Mouse (Mus musculus): Measurements from ENCODE around the gene Ogn. TPM values are rescaled to one million over a fixed set of nuclear protein-coding genes. Genes with fewer than 3 reads are reported as not detected.
A peak's percentile ranks its signal among the peaks of the same experiment; 100 is the strongest.

Gene Ogn
- polyA plus RNA-seq, 1 experiment = 6.4 TPM

DNA sequence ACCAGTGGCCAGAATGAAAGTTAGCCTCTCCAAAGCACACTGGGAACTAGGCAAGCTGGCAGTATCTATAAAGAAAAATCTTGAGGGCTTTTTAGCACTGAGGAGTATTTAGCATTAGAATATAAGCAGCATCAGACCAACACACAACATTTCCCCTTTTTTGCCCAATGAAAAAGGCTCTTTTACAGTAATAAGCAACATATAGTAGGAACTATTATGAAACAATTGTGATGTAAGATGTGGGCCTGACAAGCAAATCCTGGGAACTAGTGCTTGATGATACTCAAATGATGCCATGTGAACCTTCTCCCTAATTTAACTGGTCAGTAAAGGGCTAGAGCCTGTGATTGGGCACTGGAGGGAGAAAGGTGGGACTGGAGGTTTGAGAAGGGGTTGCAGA lies 20.3 kb downstream of the Ogn start:
- TF ChIP-seq POLR2A (IDR thresholded peaks at IDR 0.05; ENCODE audit: borderline replicate concordance, control insufficient read depth, low read depth, low read length) = no peak
- no peak overlapping the region for H3K27ac ChIP-seq (ENCODE audit: control insufficient read depth, insufficient read depth, low read depth, low read length, poor library complexity)
- H3K4me3 ChIP-seq (replicated peaks; ENCODE audit: control insufficient read depth, low read depth, low read length) = no peak overlapping the region
- peaks cover 3% of the 10 kb centered on the region; the same call in 1 of the 2 replicates for H3K4me1 ChIP-seq (ENCODE audit: control insufficient read depth, insufficient read depth, low read length)

DNA sequence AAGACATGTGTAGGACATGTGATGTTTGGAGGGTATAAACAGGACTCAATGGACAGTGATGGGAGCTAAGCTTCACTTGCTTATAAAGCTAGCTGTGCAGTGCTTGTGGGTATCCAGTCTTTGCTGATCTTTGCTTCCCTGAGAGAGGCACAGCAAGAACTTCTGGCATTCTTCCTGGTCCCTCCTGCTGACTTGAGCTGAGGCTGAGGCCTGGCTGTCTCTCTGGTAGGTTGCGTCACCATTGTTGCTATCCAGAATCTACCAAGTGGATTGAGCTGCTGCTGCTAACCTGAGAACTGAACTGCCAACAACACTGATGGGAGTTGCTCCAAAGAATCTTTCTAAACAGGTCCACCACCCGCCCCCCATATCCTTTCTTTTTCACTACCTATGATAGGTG lies 21.2 kb downstream of the Ogn start:
- Histone ChIP-seq H3K27ac (ENCODE audit: control insufficient read depth, insufficient read depth, low read depth, low read length, poor library complexity) (no peak overlapping the region), H3K4me3 (replicated peaks; ENCODE audit: control insufficient read depth, low read depth, low read length) (no peak overlapping the region), H3K4me1 (ENCODE audit: control insufficient read depth, insufficient read depth, low read length) (peaks cover 3% of the 10 kb centered on the region; the same call in 1 of the 2 replicates)
- TF ChIP-seq CTCF (IDR thresholded peaks at IDR 0.05; ENCODE audit: control insufficient read depth, insufficient read depth, low read length) (no peak), POLR2A (IDR thresholded peaks at IDR 0.05; ENCODE audit: borderline replicate concordance, control insufficient read depth, low read depth, low read length) (no peak)
- WGBS = 94% methylated on average over 2 of the region's 2 CpGs

DNA sequence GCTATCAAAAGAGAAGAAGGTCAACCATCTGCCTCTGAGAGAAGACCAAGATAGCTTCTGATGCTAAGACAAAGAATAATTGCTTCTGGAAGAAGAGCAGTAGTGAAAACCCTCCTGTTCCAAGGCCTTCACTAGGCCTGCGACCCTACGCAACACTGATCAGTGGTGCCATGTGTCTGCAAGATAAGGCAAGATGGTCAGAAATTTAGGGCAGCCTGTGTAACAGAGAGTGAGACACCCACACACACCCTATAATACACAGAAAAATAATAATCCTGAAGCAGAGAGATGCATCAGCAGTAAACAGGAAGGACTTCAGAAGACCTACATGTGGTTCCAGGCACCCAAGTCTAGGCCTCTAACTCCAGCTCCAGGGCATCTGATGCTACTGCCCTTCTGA lies 32.1 kb downstream of the Ogn start:
- Histone ChIP-seq H3K4me3 (replicated peaks; ENCODE audit: control insufficient read depth, low read depth, low read length) (no peak overlapping the region), H3K27ac (ENCODE audit: control insufficient read depth, insufficient read depth, low read depth, low read length, poor library complexity) (no peak overlapping the region), H3K4me1 (ENCODE audit: control insufficient read depth, insufficient read depth, low read length) (no peaks in the 10 kb centered on the region)
- WGBS = 73% methylated on average over 2 of the region's 2 CpGs
- TF ChIP-seq CTCF (IDR thresholded peaks at IDR 0.05; ENCODE audit: control insufficient read depth, insufficient read depth, low read length) (no peak), POLR2A (IDR thresholded peaks at IDR 0.05; ENCODE audit: borderline replicate concordance, control insufficient read depth, low read depth, low read length) (no peak)

DNA sequence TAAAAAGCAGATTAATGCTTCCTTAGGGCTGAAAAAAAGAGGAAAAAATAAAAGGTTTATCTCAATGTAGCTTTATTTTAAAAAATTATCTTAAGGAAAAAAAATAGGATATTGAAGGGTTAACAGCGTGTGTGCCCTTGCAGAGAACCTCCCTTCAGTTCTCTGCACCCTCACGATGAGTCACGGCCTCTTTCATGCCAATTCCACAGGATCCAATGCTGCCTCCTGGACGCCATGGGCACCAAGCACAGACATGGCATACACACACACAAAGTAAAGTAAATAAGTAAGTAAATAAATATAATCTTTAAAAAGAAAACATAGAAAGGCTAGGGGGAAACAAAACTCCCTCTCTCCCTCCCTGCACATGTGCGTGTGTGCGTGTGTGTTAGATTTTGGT lies 34.8 kb downstream of the Ogn start:
- Histone ChIP-seq H3K4me1 (ENCODE audit: control insufficient read depth, insufficient read depth, low read length) (no peaks in the 10 kb centered on the region), H3K4me3 (replicated peaks; ENCODE audit: control insufficient read depth, low read depth, low read length) (no peak overlapping the region), H3K27ac (ENCODE audit: control insufficient read depth, insufficient read depth, low read depth, low read length, poor library complexity) (no peak overlapping the region)
- 88% methylated on average over 6 of the region's 6 CpGs for WGBS
- TF ChIP-seq CTCF (IDR thresholded peaks at IDR 0.05; ENCODE audit: control insufficient read depth, insufficient read depth, low read length) = no peak

DNA sequence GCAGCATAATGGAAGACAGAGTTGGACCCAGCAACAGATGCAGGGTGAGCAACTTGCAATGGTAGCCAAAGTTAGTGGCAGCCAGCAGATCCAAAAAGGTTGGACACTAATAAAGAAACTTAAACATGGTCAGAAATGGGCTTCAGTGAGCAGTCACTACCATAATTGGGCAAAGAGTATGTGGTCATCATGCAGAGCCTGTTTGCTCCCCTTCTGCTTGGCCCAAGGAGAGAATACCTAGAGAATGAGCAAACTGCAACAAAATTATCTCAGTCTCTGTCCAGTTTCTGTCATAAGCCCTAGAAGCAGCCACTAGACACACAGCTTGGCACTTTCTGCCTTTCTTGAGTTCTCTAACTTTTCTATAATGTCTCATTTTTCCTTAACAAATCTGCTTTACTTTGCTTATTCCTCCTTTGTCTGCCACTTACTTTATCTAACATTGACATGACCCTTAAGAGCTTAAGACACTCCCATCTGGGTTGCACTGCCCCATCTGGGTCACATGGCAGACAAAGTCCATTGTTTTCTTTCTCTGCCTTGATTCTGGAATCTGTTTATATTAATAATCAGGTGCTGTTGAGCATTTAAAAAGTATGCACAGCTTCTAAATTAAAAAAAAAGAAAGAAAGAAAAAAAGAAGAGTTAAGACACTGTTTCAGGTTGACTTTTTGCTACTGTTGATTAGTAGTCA lies 36.0 kb downstream of the Ogn start:
- H3K27ac ChIP-seq (ENCODE audit: control insufficient read depth, insufficient read depth, low read depth, low read length, poor library complexity) = no peak overlapping the region
- no peak overlapping the region for H3K4me3 ChIP-seq (replicated peaks; ENCODE audit: control insufficient read depth, low read depth, low read length)
- TF ChIP-seq CTCF (IDR thresholded peaks at IDR 0.05; ENCODE audit: control insufficient read depth, insufficient read depth, low read length) (no peak), POLR2A (IDR thresholded peaks at IDR 0.05; ENCODE audit: borderline replicate concordance, control insufficient read depth, low read depth, low read length) (no peak)
- no peaks in the 10 kb centered on the region for H3K4me1 ChIP-seq (ENCODE audit: control insufficient read depth, insufficient read depth, low read length)

DNA sequence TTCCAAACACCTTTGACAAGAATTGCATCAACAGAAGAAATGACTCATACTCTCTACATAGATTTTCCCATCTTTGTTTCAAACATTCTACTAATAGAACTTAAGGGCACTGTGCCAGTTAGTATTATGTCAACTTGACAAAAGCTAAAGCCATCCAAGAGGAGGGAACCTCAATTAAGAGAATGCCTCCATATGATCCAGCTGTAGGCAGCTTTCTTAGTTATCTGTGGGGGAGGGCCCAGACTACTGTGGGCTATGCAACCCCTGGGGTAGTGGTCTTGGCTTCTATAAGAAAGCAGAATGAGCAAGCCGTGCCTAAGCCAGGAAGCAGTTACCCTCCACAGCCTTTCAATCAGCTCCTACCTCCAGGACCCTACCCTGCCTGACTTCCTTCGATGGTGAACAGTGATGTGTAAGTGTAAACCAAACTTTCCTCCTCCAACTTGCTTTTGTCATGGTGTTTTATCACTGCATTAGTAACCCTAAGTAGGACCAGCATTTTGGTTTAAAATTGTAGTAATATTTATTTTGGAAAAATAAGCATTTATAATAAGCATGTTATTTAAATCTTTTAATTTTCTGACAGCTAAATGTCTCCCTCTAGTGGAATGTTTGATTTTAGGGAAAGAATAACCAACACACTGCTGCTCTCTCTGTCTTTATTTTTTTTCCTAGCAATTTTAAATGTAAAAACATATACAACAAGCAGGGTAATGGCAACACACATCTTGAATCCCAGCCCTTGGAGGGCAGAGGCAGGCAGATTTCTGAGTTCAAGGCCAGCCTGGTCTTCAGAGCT lies 37.1 kb downstream of the Ogn start:
- 68% methylated on average over 2 of the region's 2 CpGs for WGBS
- Histone ChIP-seq H3K27ac (ENCODE audit: control insufficient read depth, insufficient read depth, low read depth, low read length, poor library complexity) (no peak overlapping the region), H3K4me1 (ENCODE audit: control insufficient read depth, insufficient read depth, low read length) (no peaks in the 10 kb centered on the region), H3K4me3 (replicated peaks; ENCODE audit: control insufficient read depth, low read depth, low read length) (no peak overlapping the region)
- TF ChIP-seq POLR2A (IDR thresholded peaks at IDR 0.05; ENCODE audit: borderline replicate concordance, control insufficient read depth, low read depth, low read length) (no peak), CTCF (IDR thresholded peaks at IDR 0.05; ENCODE audit: control insufficient read depth, insufficient read depth, low read length) (no peak)

DNA sequence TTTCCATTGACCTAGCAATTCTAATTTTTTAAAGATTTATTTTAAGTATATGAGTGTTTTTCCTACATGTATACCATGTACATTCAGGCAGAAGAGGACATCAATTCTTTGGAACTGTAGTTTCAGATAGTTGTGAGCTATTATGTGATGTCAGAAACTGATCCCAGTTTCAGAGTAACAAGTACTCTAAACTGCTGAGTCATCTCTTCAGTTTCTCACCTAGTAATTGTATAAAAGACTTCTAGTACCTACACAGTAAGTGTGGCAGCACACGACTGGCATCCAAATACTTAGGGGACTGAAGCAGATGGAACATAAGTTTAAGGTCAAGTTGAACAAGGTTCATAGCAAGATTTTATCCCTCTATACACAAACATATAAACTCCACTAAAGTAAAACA lies 38.2 kb downstream of the Ogn start:
- Histone ChIP-seq H3K27ac (ENCODE audit: control insufficient read depth, insufficient read depth, low read depth, low read length, poor library complexity) (no peak overlapping the region), H3K4me3 (replicated peaks; ENCODE audit: control insufficient read depth, low read depth, low read length) (no peak overlapping the region), H3K4me1 (ENCODE audit: control insufficient read depth, insufficient read depth, low read length) (no peaks in the 10 kb centered on the region; the same call in 1 of the 2 replicates)
- 53% methylated on average over 1 of the region's 1 CpGs for WGBS
- TF ChIP-seq CTCF (IDR thresholded peaks at IDR 0.05; ENCODE audit: control insufficient read depth, insufficient read depth, low read length) = no peak
- TF ChIP-seq POLR2A (IDR thresholded peaks at IDR 0.05; ENCODE audit: borderline replicate concordance, control insufficient read depth, low read depth, low read length) = no peak

DNA sequence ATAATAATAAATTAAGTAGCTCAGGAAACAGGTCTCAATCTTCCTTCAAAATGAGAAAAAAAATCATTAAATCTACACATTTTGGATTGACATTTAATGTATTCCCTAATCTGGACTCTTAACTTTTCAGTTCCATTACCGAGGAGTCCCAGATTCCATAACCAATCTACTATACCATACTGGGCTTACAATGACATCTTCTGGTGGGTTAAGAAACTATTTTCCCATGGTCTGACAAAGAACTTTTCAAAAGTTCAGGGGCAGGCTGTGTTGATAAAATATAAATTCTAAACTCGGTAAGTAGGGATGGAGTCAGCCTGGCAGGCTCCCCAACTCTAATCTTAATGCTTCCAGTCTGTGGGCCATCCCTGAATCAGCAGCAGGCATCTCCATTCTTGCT lies 43.3 kb downstream of the Ogn start:
- peak overlapping the region; percentile 34 for H3K4me3 ChIP-seq (replicated peaks; ENCODE audit: control insufficient read depth, low read depth, low read length)
- TF ChIP-seq CTCF (IDR thresholded peaks at IDR 0.05; ENCODE audit: control insufficient read depth, insufficient read depth, low read length) (no peak), POLR2A (IDR thresholded peaks at IDR 0.05; ENCODE audit: borderline replicate concordance, control insufficient read depth, low read depth, low read length) (no peak)
- no peak overlapping the region for H3K27ac ChIP-seq (ENCODE audit: control insufficient read depth, insufficient read depth, low read depth, low read length, poor library complexity)
- WGBS = 51% methylated on average over 2 of the region's 2 CpGs
- no peaks in the 10 kb centered on the region; the same call in none of the 2 replicates for H3K4me1 ChIP-seq (ENCODE audit: control insufficient read depth, insufficient read depth, low read length)

Measured in bone marrow, adult 2 months (tissue).